Mouse (Mus musculus) G1E (cell line): ENCODE results near the gene A630023A22Rik.

ENCODE experiments used
- CTCF ChIP-seq: IDR thresholded peaks from 2 replicates; pipeline ENCODE4 v1.5.1; 2012; ENCODE audit warnings: low read depth, low read length, inconsistent platforms, mixed read lengths
- POLR2AphosphoS5 ChIP-seq: IDR thresholded peaks from 2 replicates; pipeline ENCODE4 v1.6.1; 2012; ENCODE audit warnings: low read depth, low read length, inconsistent platforms; ENCODE audit not compliant: insufficient replicate concordance
- TAL1 ChIP-seq: conservative IDR thresholded peaks from 2 replicates; pipeline ENCODE4 v1.6.1; 2012; ENCODE audit warnings: low read depth, low read length, inconsistent platforms, mixed read lengths

GRCm38 (mm10) chr14:34086806-34087205 is 15.7 kb downstream of the A630023A22Rik start:
- TF ChIP-seq CTCF (no peak), TAL1 (no peak), POLR2AphosphoS5 (no peak)
